Mouse (Mus musculus) MEL (cell line): ENCODE results near the gene Cox5a. TPM values are rescaled to one million over a fixed set of nuclear protein-coding genes. Genes with fewer than 3 reads are reported as not detected.

Source experiments
- DNase-seq: peaks from one replicate; pipeline ENCODE4 v3.0.0; 2011; ENCODE audit warnings: low read depth, low spot score
- H3K27ac ChIP-seq: 2 replicates; pipeline ENCODE4 v1.5.1; 2012; ENCODE audit warnings: low read depth, mild to moderate bottlenecking, control low read depth, low read length, moderate library complexity; ENCODE audit not compliant: control insufficient read depth
- H3K27me3 ChIP-seq, 2 experiments: fragments of 150-350 bp in 1 of 2; sonication (generic) in 1 of 2; 2 replicates each; pipeline ENCODE4 v1.6.1; 2012; ENCODE audit warnings: low read length in 2 of 2, mild to moderate bottlenecking in 2 of 2, improper control_type of control experiment in 1 of 2, moderate library complexity in 1 of 2; ENCODE audit not compliant: insufficient read depth in 2 of 2, control insufficient read depth in 1 of 2
- H3K36me3 ChIP-seq, 2 experiments: 2 replicates each; pipeline ENCODE4 v1.6.1; 2012 to 2014; ENCODE audit warnings: low read length in 2 of 2, improper control_type of control experiment in 1 of 2, inconsistent platforms in 1 of 2, mild to moderate bottlenecking in 1 of 2; ENCODE audit not compliant: insufficient read depth in 2 of 2, control insufficient read depth in 1 of 2
- H3K4me1 ChIP-seq, 2 experiments: fragments of 150-350 bp in 1 of 2; sonication (generic) in 1 of 2; 2 replicates each; pipeline ENCODE4 v1.6.1; 2012; ENCODE audit warnings: low read length in 2 of 2, improper control_type of control experiment in 1 of 2, mild to moderate bottlenecking in 1 of 2; ENCODE audit not compliant: insufficient read depth in 2 of 2, control insufficient read depth in 1 of 2
- H3K4me3 ChIP-seq, 2 experiments: fragments of 150-350 bp in 1 of 2; sonication (generic) in 1 of 2; 2 replicates each; pipeline ENCODE4 v1.5.1; 2012; ENCODE audit warnings: low read depth in 2 of 2, low read length in 2 of 2, mild to moderate bottlenecking in 2 of 2, moderate library complexity in 2 of 2, control low read depth in 1 of 2, improper control_type of control experiment in 1 of 2; ENCODE audit not compliant: control insufficient read depth in 1 of 2, insufficient read depth in 1 of 2
- H3K79me2 ChIP-seq: 2 replicates; pipeline ENCODE4 v1.6.1; 2012; ENCODE audit warnings: mild to moderate bottlenecking, low read length, moderate library complexity; ENCODE audit not compliant: control insufficient read depth, poor library complexity, insufficient read depth
- H3K9ac ChIP-seq: 2 replicates; pipeline ENCODE4 v1.6.1; 2012; ENCODE audit warnings: low read depth, mild to moderate bottlenecking, control low read depth, low read length, moderate library complexity; ENCODE audit not compliant: control insufficient read depth, poor library complexity, severe bottlenecking
- H3K9me3 ChIP-seq: fragments of 150-350 bp; sonication (generic); replicated peaks from 2 replicates; pipeline ENCODE4 v1.6.1; 2012; ENCODE audit warnings: mild to moderate bottlenecking, low read length, improper control_type of control experiment, moderate library complexity; ENCODE audit not compliant: insufficient read depth
- CHD2 ChIP-seq: IDR thresholded peaks from 2 replicates; pipeline ENCODE4 v1.6.1; 2011; ENCODE audit warnings: low read length, improper control_type of control experiment
- CTCF ChIP-seq, 3 experiments: IDR thresholded peaks in 2 of 3; conservative IDR thresholded peaks in 1 of 3; 2 replicates each; pipeline ENCODE4 v1.5.1; 2011 to 2012; ENCODE audit warnings: low read length in 3 of 3, low read depth in 2 of 3, mild to moderate bottlenecking in 2 of 3, improper control_type of control experiment in 1 of 3, inconsistent platforms in 1 of 3, mixed read lengths in 1 of 3, moderate library complexity in 1 of 3; ENCODE audit not compliant: control insufficient read depth in 1 of 3, insufficient read depth in 1 of 3, poor library complexity in 1 of 3, severe bottlenecking in 1 of 3
- E2F4 ChIP-seq: IDR thresholded peaks from 2 replicates; pipeline ENCODE4 v1.6.1; 2011; ENCODE audit warnings: low read depth, low read length, improper control_type of control experiment, borderline replicate concordance
- GABPA ChIP-seq: IDR thresholded peaks from 2 replicates; pipeline ENCODE4 v1.6.1; 2012; ENCODE audit warnings: low read depth, mild to moderate bottlenecking, inconsistent platforms, low read length, improper control_type of control experiment, moderate library complexity
- JUND ChIP-seq: IDR thresholded peaks from 2 replicates; pipeline ENCODE4 v1.6.1; 2011; ENCODE audit warnings: low read depth, mild to moderate bottlenecking, improper control_type of control experiment, low read length
- KAT2A ChIP-seq: conservative IDR thresholded peaks from 2 replicates; pipeline ENCODE4 v1.6.1; 2012; ENCODE audit warnings: low read depth, low read length, improper control_type of control experiment, inconsistent platforms
- MAX ChIP-seq: IDR thresholded peaks from 2 replicates; pipeline ENCODE4 v1.6.1; 2011; ENCODE audit warnings: low read length, improper control_type of control experiment
- MAZ ChIP-seq: IDR thresholded peaks from 2 replicates; pipeline ENCODE4 v1.6.1; 2012; ENCODE audit warnings: low read depth, mild to moderate bottlenecking, inconsistent platforms, low read length, improper control_type of control experiment
- MXI1 ChIP-seq: IDR thresholded peaks from 2 replicates; pipeline ENCODE4 v1.6.1; 2011; ENCODE audit warnings: mild to moderate bottlenecking, low read depth, low read length, improper control_type of control experiment
- MYC ChIP-seq: IDR thresholded peaks from 2 replicates; pipeline ENCODE4 v1.6.1; 2011; ENCODE audit warnings: low read depth, mild to moderate bottlenecking, low read length, improper control_type of control experiment, moderate library complexity
- NRF1 ChIP-seq: IDR thresholded peaks from 2 replicates; pipeline ENCODE4 v1.6.1; 2014; ENCODE audit warnings: low read depth, mild to moderate bottlenecking, inconsistent platforms, low read length, improper control_type of control experiment, moderate library complexity; ENCODE audit not compliant: poor library complexity, insufficient read depth, severe bottlenecking
- POLR2A ChIP-seq, 2 experiments: IDR thresholded peaks; 2 replicates each; pipeline ENCODE4 v1.6.1; 2011 to 2012; ENCODE audit warnings: low read length in 2 of 2, mild to moderate bottlenecking in 2 of 2, control low read depth in 1 of 2, improper control_type of control experiment in 1 of 2, low read depth in 1 of 2, moderate library complexity in 1 of 2; ENCODE audit not compliant: control insufficient read depth in 1 of 2, insufficient read depth in 1 of 2, poor library complexity in 1 of 2
- POLR2AphosphoS5 ChIP-seq: IDR thresholded peaks from 2 replicates; pipeline ENCODE4 v1.6.1; 2012; ENCODE audit warnings: low read depth, borderline replicate concordance, mild to moderate bottlenecking, inconsistent platforms, low read length, moderate library complexity, mixed read lengths
- SMC3 ChIP-seq: IDR thresholded peaks from 2 replicates; pipeline ENCODE4 v1.6.1; 2011; ENCODE audit warnings: low read depth, low read length, improper control_type of control experiment
- TCF12 ChIP-seq: IDR thresholded peaks from 2 replicates; pipeline ENCODE4 v1.6.1; 2014; ENCODE audit warnings: low read depth, mild to moderate bottlenecking, inconsistent platforms, low read length, improper control_type of control experiment, moderate library complexity
- USF1 ChIP-seq: IDR thresholded peaks from 2 replicates; pipeline ENCODE4 v1.6.1; 2014; ENCODE audit warnings: low read depth, mild to moderate bottlenecking, inconsistent platforms, low read length, improper control_type of control experiment, moderate library complexity
- USF2 ChIP-seq, 2 experiments: IDR thresholded peaks; 2 replicates each; pipeline ENCODE4 v1.6.1; 2011 to 2012; ENCODE audit warnings: improper control_type of control experiment in 2 of 2, low read length in 2 of 2, borderline replicate concordance in 1 of 2, inconsistent platforms in 1 of 2, low read depth in 1 of 2, mild to moderate bottlenecking in 1 of 2; ENCODE audit not compliant: insufficient read depth in 1 of 2
- ZC3H11A ChIP-seq: IDR thresholded peaks from 2 replicates; pipeline ENCODE4 v1.6.1; 2012; ENCODE audit warnings: low read depth, mild to moderate bottlenecking, inconsistent platforms, low read length, improper control_type of control experiment
- ZNF384 ChIP-seq: IDR thresholded peaks from 2 replicates; pipeline ENCODE4 v1.6.1; 2012; ENCODE audit warnings: low read depth, mild to moderate bottlenecking, inconsistent platforms, low read length, improper control_type of control experiment
- polyA plus RNA-seq, 2 experiments: library from polyadenylated mRNA; stranded (reverse) in 1 of 2; unstranded in 1 of 2; fragments of >175 nt in 1 of 2; fragments of >200 nt in 1 of 2; gene quantifications; 2 replicates each; pipeline versions ENCODE4 v1.2.1 to v1.2.4; 2012; ENCODE audit warnings: low replicate concordance in 2 of 2, low read depth in 1 of 2; ENCODE audit not compliant: insufficient read length in 2 of 2, insufficient read depth in 1 of 2, missing spikeins in 1 of 2
- total RNA-seq: library from RNA; depleted of rRNA; stranded (reverse); fragments of 300-350 nt; gene quantifications from 2 replicates; pipeline ENCODE4 v1.2.3, GENCODE M21; 2012

Cox5a gene
- total and polyA plus RNA-seq, 3 experiments, result 367 to 400 TPM; not detected in 1

DNA sequence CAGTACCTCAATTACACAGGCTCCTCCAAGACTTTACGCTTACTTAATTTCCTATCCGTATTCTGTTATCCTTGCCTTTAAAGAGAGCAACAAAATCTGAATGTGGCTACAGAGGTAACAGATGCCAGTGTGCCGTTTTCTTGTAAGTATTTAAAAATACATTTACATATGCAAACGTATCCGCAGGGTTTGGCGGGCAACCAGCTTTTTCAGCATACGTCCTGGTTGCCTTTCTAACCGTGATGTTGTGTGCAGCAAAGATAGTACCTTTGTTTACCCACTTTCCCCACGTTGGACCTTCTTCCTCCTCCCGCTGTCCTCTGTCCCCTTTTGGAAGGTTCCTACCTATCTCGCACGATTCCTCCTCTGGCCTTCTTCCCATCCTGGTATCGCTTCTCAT is 19.6 kb upstream of the Cox5a start:
- DNase-seq, result no peak
- no peaks in the 10 kb centered on the region for H3K79me2 ChIP-seq
- H3K27me3 ChIP-seq, result peaks cover 8 to 11% of the 10 kb centered on the region in 2 experiments
- TF ChIP-seq POLR2AphosphoS5, result no peak
- TF ChIP-seq KAT2A, result no peak
- TF ChIP-seq SMC3, result no peak
- TF ChIP-seq ZNF384, result no peak
- TF ChIP-seq NRF1, result no peak
- no peak for TF ChIP-seq MAX
- no peak for TF ChIP-seq E2F4
- no peak for TF ChIP-seq USF2 (IDR thresholded peaks at IDR 0.05; ENCODE audit: borderline replicate concordance in 1 of 2, insufficient read depth in 1 of 2, low read depth in 1 of 2, low read length in 2 of 2)
- no peak for TF ChIP-seq POLR2A (IDR thresholded peaks at IDR 0.05; ENCODE audit: control insufficient read depth in 1 of 2, insufficient read depth in 1 of 2, low read depth in 1 of 2, low read length in 2 of 2, poor library complexity in 1 of 2)
- no peak for TF ChIP-seq ZC3H11A
- no peak for TF ChIP-seq JUND
- TF ChIP-seq USF1, result no peak
- TF ChIP-seq MAZ, result no peak
- no peak for TF ChIP-seq GABPA
- H3K4me3 ChIP-seq, result no peak overlapping the region
- no peaks in the 10 kb centered on the region for H3K9me3 ChIP-seq
- H3K4me1 ChIP-seq, result peaks cover 0 to 15% of the 10 kb centered on the region in 2 experiments; a peak in 3 of 4 replicates
- peaks cover 0 to 10% of the 10 kb centered on the region in 2 experiments; a peak in 2 of 4 replicates for H3K36me3 ChIP-seq
- no peak overlapping the region for H3K27ac ChIP-seq
- no peak overlapping the region for H3K9ac ChIP-seq

DNA sequence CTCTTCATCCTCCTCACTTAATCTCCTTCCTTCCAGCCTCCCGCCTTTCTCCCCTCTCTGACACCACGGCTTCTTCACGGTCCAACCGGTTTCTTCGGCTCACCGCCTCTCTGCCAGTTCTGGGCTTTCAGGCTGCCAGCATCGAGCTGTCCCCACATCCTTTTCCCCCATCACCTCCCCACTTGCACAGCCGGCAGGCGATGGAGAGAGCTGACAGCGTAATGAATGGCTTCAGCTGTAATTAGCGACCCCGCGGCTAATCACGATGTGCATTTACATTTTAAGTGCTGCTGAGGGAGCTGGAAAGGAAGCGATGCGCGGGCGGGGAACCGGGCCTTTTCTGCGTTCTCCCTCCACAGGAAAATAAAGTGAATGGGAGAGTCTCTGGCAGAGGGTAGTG is 19.2 kb upstream of the Cox5a start:
- TF ChIP-seq TCF12 (no peak), POLR2AphosphoS5 (no peak), ZC3H11A (no peak), SMC3 (no peak), E2F4 (no peak), MYC (no peak), MXI1 (no peak), USF1 (no peak), POLR2A (IDR thresholded peaks at IDR 0.05; ENCODE audit: control insufficient read depth in 1 of 2, insufficient read depth in 1 of 2, low read depth in 1 of 2, low read length in 2 of 2, poor library complexity in 1 of 2) (no peak), KAT2A (no peak), GABPA (no peak), CHD2 (no peak), CTCF (IDR thresholded peaks at IDR 0.05 in 2 of 3, conservative IDR thresholded peaks at IDR 0.05 in 1 of 3; ENCODE audit: control insufficient read depth in 1 of 3, insufficient read depth in 1 of 3, low read depth in 2 of 3, low read length in 3 of 3, poor library complexity in 1 of 3, severe bottlenecking in 1 of 3) (no peak)
- TF ChIP-seq, all 39 proteins: peak for 0
- H3K27ac ChIP-seq, result no peak overlapping the region

More for the DNA sequence above, 19.2 kb upstream of the Cox5a start:
- no peaks in the 10 kb centered on the region for H3K9me3 ChIP-seq
- peaks cover 0 to 17% of the 10 kb centered on the region in 2 experiments; a peak in 3 of 4 replicates for H3K4me1 ChIP-seq
- peaks cover 8 to 11% of the 10 kb centered on the region in 2 experiments for H3K27me3 ChIP-seq
- no peaks in the 10 kb centered on the region for H3K79me2 ChIP-seq
- no peak overlapping the region for H3K9ac ChIP-seq
- H3K36me3 ChIP-seq, result peaks cover 0 to 11% of the 10 kb centered on the region in 2 experiments; a peak in 2 of 4 replicates
- no peak for DNase-seq
- no peak overlapping the region for H3K4me3 ChIP-seq
